In the genomic region with DNA sequence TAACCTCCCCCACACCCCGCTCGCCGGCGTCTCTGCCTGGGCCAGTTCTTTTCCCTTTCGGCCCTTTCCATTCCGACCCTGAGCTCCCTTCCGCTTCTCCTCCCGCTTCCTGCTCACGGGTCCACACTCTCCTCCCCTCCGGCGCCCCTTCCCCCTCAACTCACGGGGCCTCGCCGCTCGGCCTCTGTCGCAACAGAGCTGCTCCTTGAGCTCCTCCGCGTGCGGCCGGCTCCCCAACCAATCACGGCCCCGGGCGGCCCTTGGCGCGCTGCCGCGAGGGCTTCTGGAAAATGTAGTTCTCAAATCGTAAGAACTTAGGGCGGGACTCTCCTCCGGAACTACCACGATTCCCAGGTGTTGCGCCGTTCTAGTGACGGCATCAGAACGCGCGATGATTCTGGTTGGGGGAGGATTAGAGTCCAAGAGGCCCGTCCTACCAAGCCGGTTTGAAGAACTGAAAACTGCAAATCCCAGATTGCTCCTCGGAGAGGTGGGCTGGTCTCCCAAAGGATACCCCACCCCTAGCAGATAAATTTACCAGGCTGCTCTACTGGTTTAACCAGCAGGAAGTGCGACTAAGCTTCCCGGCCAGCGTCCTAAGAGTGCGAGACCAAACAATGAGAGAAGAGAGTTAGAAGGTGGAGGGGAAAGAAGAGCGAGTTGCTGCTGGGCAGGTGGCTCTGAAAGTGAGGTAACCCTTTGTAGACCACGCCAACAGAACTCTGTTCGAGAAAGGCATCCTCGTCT, we compare ENCODE assay signal across 8 mouse cellular contexts. TPM values are rescaled to one million over a fixed set of nuclear protein-coding genes. Genes with fewer than 3 reads are reported as not detected.
A peak's percentile ranks its signal among the peaks of the same experiment; 100 is the strongest.
DNase-seq lines count a peak whose midpoint lies in the region; ATAC-seq and TF ChIP-seq lines count a peak whose summit lies in the region.

A gene (minus strand): TSS at position 285 of the 747 bp plus-strand sequence.

- peak within 1 kb of the TSS; percentile 93 for H3K4me3 ChIP-seq in gastrocnemius, adult 2 months
- peak within 1 kb of the TSS; percentile 63 for H3K4me3 ChIP-seq in hindbrain, postnatal 0 days (ENCODE audit: low read length)
- H3K4me3 ChIP-seq in left cerebral cortex, adult 2 months: peak within 1 kb of the TSS; percentile 78

- H3K27ac ChIP-seq in gastrocnemius, adult 2 months: peak within 1 kb of the TSS; percentile 97
- peak within 1 kb of the TSS; percentile 76 for H3K27ac ChIP-seq in hindbrain, postnatal 0 days
- H3K27ac ChIP-seq in left cerebral cortex, adult 2 months: peak within 1 kb of the TSS; percentile 86

- peak; percentile 100 for DNase-seq in ZHBTc4 (ENCODE audit: low read depth, low spot score)
- peak; percentile 100 for DNase-seq in gastrocnemius, adult 2 months
- peak; percentile 100 for DNase-seq in hindbrain, postnatal 0 days (ENCODE audit: low spot score)
- DNase-seq in left cerebral cortex, adult 2 months (ENCODE audit: extremely low spot score in 1 of 2, low spot score in 2 of 2): peak; percentile 100
- DNase-seq in right cerebral cortex, adult 2 months (ENCODE audit: low spot score in 2 of 2): peak; percentile 100
- peak; percentile 100 for DNase-seq in urinary bladder, postnatal 14 days (ENCODE audit: low spot score)

- no peaks in the 10 kb centered on the region for H3K9me3 ChIP-seq in hindbrain, postnatal 0 days (ENCODE audit: low read length)

- peaks cover 7% of the 10 kb centered on the region for H3K4me1 ChIP-seq in hindbrain, postnatal 0 days (ENCODE audit: insufficient read depth, low read length)

- intact Hi-C loops in gastrocnemius, adult 2 months (cut with DNase I): loop anchor here (2.0 kb wide), 2 partner anchors 19 to 37 kb away; a partner anchor contains a TSS
- intact Hi-C loops in left cerebral cortex, adult 2 months (cut with DNase I): no loop called here

- peak; percentile 96 for ATAC-seq in common myeloid progenitor, adult 5-6 weeks (replicated peaks; ENCODE audit: low read depth, poor library complexity, severe bottlenecking)
- peak; percentile 98 for ATAC-seq in hindbrain, postnatal 0 days
- peak; percentile 95 for ATAC-seq in megakaryocyte, adult 5-6 weeks (ENCODE audit: poor library complexity, severe bottlenecking)

- under 1% methylated on average over 47 of the region's 48 CpGs for WGBS in hindbrain, postnatal 0 days

- TF ChIP-seq CTCF in gastrocnemius, adult 2 months (IDR thresholded peaks at IDR 0.05): no peak
- peak; percentile 13; the same call in 1 of the 2 replicates for TF ChIP-seq CTCF in hindbrain, postnatal 0 days (IDR thresholded peaks at IDR 0.05; ENCODE audit: low read depth)
- TF ChIP-seq CTCF in left cerebral cortex, adult 2 months (IDR thresholded peaks at IDR 0.05): no peak; the same call in 1 of the 2 replicates

- peak within 1 kb of the TSS; percentile 75 for H3K9ac ChIP-seq in hindbrain, postnatal 0 days (replicated peaks; ENCODE audit: low read length)

- H3K36me3 ChIP-seq in hindbrain, postnatal 0 days (ENCODE audit: insufficient read depth, low read length): peaks cover 20% of the 10 kb centered on the region

- H3K27me3 ChIP-seq in hindbrain, postnatal 0 days (ENCODE audit: insufficient read depth, low read length): no peaks in the 10 kb centered on the region

- H3K4me2 ChIP-seq in hindbrain, postnatal 0 days (ENCODE audit: low read depth, low read length): peak within 1 kb of the TSS; percentile 88

RNA-seq across cellular contexts. Expression of the gene that starts here (rescaled TPM):
- total RNA-seq in common myeloid progenitor, adult 5-6 weeks (2017): 107 and 119 TPM in 2 replicates
- 100 to 1,000 TPM; 105 to 117 TPM for total RNA-seq in gastrocnemius, adult 2 months (2021)
- 60.6 and 65.6 TPM in 2 replicates for total RNA-seq in hindbrain, postnatal 0 days (2014; rRNA removed)
- polyA plus RNA-seq in hindbrain, postnatal 0 days (2015; fragmentation: Nextera tagmentation; extraction: Ambion mirVana): 65.4 and 66.5 TPM in 2 replicates
- total RNA-seq in left cerebral cortex, adult 2 months (2021): 10 to 100 TPM; 82.4 to 89.0 TPM
- 18.1 and 24.0 TPM in 2 replicates for total RNA-seq in megakaryocyte, adult 5-6 weeks (2015)
- 53.7 and 54.5 TPM in 2 replicates for total RNA-seq in megakaryocyte, adult 5-6 weeks (2017)

Comparison
In these comparisons a context has a peak if more than half of its experiments do, and no peak if none do; other contexts are left out.
1. Peak in every context shown above with its lines: DNase-seq, ATAC-seq, H3K4me3 ChIP-seq and H3K27ac ChIP-seq.